Mouse (Mus musculus) forelimb bud, embryonic 11.5 days (tissue): ENCODE results near the gene Gm4070.
"Not testable (repeated sequence)": the region's sequence is repeated elsewhere in the genome, so short reads cannot be mapped to it uniquely, and the experiment has no call there.

Experiments
- DNase-seq: peaks from one replicate; pipeline ENCODE4 v3.0.0-alpha.2; 2012; ENCODE audit warnings: low read depth, low spot score

Gene Gm4070

DNA sequence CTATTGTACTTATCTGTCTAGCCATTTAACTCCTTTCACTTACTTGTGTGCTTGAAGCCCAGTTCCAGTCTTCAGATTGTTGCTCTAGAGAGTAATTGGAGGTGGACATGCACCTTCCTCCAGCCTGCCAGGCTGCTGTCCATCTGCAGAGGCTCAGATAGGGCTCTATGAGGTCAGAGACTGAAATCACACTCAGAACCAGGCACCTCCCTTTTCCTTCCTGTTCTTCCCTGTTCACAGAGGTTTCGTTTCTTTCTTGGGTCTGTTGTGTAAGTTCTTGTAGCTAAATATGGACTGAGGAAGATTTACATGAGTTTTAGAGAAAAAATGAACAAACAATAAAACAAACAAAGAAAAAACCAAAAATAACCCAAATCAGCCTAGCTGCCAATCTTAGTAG lies at the start of gene Gm4070:
Gm4070 (minus strand) TSS at position 156 of the 400 bp plus-strand sequence.
- not testable (repeated sequence) for DNase-seq

DNA sequence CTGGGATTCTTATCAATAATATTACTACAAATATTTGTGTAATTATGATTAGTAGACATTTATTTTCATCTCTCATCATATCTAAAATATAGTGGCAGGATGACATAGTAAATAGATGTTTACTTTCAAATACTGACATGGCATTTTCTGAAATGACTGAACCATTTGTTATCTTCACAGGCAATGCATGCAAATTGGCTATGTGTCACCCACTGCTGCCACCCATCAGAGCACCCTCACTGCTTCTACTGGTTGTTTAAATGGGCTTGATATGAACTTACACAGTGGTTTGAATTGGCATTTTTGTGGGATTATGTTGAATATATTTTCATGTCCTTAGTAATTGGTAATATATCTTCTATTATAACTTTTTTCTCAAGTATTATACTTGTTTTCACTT lies 773 bp upstream of the Gm4070 start:
- not testable (repeated sequence) for DNase-seq

DNA sequence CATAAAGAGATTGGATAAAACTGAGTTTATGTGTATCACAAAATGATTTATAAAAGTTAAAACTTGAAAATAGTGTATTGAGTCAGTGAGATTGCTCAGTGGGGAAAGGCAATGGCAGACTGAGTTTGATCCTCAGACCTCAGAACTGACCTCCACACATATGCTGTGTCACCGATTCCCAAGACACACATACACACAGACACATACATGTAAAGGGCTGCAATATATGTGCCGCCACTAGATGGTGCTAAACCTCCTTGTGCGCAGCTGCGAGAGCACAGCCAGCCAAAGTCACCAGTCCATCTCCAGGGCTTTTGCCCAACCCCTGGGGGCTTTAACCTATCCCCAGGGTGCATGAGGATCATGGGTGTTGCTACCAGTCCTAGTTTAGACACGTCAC lies 1.4 kb downstream of the Gm4070 start:
- DNase-seq, result not testable (repeated sequence)

DNA sequence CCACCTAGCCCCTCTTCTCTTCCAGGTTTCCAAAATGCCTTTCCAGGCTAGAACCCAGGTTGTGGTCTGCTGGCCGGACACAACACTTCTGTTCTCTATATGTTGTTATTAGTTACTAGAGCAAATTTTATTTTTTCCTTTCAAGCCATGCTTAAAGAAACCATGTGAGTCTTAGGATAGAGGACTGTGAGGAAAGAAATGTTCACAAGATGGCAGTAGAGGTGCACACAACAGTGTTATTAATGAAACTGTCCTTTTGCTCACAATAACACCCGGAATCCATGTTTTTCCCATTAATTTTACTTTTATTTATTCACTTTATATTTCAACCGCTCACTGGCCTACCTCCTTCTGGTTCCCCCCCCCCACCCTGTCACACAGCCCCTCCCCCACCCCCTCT lies 8.5 kb downstream of the Gm4070 start:
- DNase-seq, result not testable (repeated sequence)

DNA sequence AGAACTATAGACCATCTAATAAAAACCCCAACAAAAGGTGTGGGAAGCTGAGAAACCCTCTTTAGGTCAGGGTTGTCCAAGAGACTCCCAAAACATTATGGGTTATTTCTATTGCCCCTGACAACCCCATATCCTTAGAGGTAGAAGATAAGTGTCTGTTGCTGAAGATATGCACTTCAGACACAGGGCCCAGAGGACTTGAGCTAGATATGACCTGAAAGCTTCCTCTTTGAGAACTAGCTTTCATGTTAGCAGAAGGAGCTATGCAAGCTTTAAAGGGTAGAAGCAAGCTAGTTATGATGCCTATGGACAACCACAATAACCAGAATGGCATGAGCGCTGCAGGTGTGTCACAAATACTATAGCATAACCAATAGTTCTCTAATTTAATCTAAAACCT lies 21.6 kb downstream of the Gm4070 start:
- not testable (repeated sequence) for DNase-seq

DNA sequence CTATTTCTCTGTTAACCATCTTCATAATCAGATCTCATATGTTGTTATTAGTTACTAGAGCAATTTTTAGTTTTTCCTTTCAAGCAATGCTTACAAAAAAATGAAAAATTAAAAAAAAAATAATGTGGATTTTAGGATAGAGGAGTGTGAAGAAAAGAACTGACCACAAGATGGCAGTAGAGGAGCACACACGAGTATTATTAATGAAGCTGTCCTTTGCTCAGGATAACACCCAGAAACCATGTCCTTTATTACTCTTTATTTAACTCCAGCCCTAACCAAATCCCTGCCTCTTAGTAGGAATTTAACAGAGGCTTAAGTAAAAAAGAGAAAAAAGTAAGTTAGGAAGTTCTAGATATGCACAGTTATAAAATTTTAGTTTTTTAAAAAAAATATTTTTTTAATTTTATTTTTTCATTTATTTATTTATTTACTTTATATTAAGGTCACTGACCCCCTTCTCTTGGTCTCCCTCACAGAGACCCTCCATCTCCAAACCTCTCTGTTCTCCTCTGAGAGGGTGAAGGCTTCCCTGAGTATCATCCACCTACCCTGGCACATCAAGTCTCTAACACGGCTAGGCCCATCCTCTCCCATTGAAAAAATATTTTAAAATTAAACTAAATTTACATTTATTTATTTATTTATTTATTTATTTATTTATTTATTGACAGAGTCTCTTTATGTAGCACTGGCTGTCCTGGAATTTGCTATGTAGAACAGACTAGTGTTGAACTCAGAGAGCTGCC lies 70.0 kb downstream of the Gm4070 start:
- DNase-seq, result not testable (repeated sequence)

DNA sequence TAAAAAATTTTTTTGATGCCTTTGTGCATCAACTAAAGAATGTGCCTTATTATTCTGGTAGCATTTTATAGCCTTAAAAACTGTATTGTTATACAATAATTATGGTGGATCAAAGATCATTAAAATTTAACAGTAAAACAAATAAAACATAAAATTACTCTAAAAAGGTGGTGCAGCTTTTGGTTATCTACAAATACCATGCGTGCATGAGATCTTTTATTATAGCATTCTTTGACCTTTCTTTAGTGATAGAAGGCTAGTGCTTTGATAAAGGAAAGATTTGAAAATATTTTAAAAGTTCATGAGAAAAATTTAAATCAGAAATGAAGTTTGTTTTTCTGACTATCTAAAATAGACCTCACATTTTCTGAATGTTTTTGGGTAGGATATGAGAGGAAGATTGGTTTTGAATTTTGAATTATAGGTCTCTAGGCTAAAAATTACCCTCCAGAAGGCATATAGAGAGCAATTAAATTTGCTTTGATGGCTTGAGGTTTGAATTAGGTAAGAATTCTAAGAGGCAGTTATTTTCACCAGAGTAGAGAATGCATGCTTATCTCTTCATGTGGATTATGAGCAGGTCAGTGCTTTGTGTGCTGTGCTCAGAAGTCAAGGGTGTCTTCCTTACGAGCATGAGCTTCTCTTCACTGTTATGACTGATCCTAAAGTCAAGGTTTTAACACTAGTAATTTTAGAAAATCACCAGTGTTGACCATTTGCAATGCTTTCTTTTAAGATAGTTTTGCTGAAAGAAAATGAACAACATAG lies 73.9 kb downstream of the Gm4070 start:
- DNase-seq, result not testable (repeated sequence)

DNA sequence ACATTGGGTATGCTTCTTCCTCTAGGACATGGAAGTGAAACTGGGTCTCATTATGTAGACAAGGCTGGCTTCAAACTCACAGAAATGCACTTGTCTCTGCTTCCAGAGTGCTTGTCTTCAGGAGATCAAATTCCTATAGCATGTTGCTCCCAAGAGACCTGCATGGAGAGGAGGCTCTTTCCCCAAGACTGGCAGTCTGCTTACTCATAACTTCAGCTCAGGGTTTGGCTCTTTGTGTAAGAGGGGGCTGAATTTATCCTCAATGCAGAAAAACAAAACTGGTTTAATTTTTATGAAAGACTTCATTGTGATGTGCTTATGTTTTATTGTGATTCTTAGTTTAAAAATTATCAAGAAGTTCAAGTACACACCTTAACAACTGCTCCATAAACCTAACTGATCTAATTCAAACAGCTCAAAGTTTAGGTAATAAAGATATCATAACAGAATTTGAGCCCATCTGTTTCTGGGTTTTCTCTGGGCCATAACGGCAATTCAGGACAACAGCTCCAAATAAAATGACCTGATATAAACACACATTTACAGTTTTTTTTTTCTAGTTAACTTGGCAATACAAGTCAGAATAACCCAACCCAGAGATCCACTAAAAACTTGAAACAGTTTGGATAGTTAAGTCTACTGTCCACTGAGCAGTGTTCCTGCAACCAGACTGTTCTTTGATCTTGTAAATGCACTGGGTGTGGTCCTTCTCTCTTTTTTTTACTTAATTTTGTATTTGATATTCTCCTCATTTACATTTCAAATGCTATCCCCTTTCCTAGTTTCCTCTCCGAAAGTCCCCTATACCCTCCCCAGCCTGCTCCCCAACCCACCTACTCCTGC lies 97.8 kb downstream of the Gm4070 start:
- not testable (repeated sequence) for DNase-seq
